Comparison of ENCODE assay signal across 20 mouse cellular contexts in genomic region chr12:117263081-117263480, GRCm38 (mm10).
DNase-seq lines count a peak whose midpoint lies in the region; ATAC-seq lines count a peak whose summit lies in the region.
"Had no signal": no experiment of that assay in that cellular context is flagged by ENCODE, and none has a peak within 500 bp of the region (broad histone marks: within the 10 kb centered on the region; RNA-seq: fewer than 3 reads in every experiment).

No protein-coding gene starts in this region.

- intact Hi-C loops in left cerebral cortex, postnatal 10 days (cut with DNase I): no loop called here
- intact Hi-C loops in left cerebral cortex, postnatal 14 days (cut with DNase I): no loop called here

- no peak for DNase-seq in frontal cortex, postnatal 25 days (ENCODE audit: low spot score in 2 of 2)
- peak; percentile 26 for DNase-seq in cerebellum, adult 11 months
- DNase-seq in cerebellum, adult 9-11 months: peak; percentile 56
- DNase-seq in testis, postnatal 10 days (ENCODE audit: low spot score): no peak
- DNase-seq in left cerebral cortex, postnatal 10 days (ENCODE audit: extremely low spot score in 1 of 2, low spot score in 2 of 2): no peak
- no peak for DNase-seq in left cerebral cortex, postnatal 14 days (ENCODE audit: low spot score in 2 of 2)
- DNase-seq: gastrocnemius, postnatal 14 days; kidney, adult 18-20 months; kidney, postnatal 10 days; lung, embryonic 14.5 days; lung, postnatal 4 days; right cerebral cortex, postnatal 14 days had no signal

- no peak overlapping the region for H3K4me2 ChIP-seq in midbrain, embryonic 13.5 days (replicated peaks)
- H3K4me2 ChIP-seq: forebrain, embryonic 15.5 days; liver, embryonic 11.5 days; lung, embryonic 14.5 days; stomach, embryonic 15.5 days had no signal

- no peak overlapping the region for H3K9ac ChIP-seq in midbrain, embryonic 13.5 days (replicated peaks)
- H3K9ac ChIP-seq: forebrain, embryonic 15.5 days; lung, embryonic 14.5 days; stomach, embryonic 15.5 days had no signal

- 80% methylated on average over 2 of the region's 2 CpGs for WGBS in midbrain, embryonic 13.5 days

- H3K27me3 ChIP-seq in midbrain, embryonic 13.5 days: no peaks in the 10 kb centered on the region
- H3K27me3 ChIP-seq: forebrain, embryonic 15.5 days; Patski; stomach, embryonic 15.5 days had no signal

- H3K4me3 ChIP-seq in midbrain, embryonic 13.5 days (replicated peaks): no peak overlapping the region
- H3K4me3 ChIP-seq: forebrain, embryonic 15.5 days; stomach, embryonic 15.5 days had no signal

- peaks cover 35% of the 10 kb centered on the region for H3K36me3 ChIP-seq in midbrain, embryonic 13.5 days
- H3K36me3 ChIP-seq: forebrain, embryonic 15.5 days; stomach, embryonic 15.5 days had no signal

- 0 out of 2 replicates have a peak, but pooled peaks have one; percentile 4 for ATAC-seq in frontal cortex, adult (ENCODE audit: low TSS enrichment)
- ATAC-seq in midbrain, embryonic 13.5 days: no peak
- ATAC-seq: activated CD4-positive, CD25-positive, alpha-beta regulatory T cell, adult 4 months; forebrain, embryonic 15.5 days; hindbrain, postnatal 0 days; Patski had no signal

- peaks cover 72% of the 10 kb centered on the region for H3K4me1 ChIP-seq in midbrain, embryonic 13.5 days (replicated peaks)
- H3K4me1 ChIP-seq: stomach, embryonic 15.5 days had no signal

- peak overlapping the region; percentile 69 for H3K27ac ChIP-seq in midbrain, embryonic 13.5 days
- H3K27ac ChIP-seq: forebrain, embryonic 15.5 days; stomach, embryonic 15.5 days had no signal

- H3K9me3 ChIP-seq in midbrain, embryonic 13.5 days: no peaks in the 10 kb centered on the region
- H3K9me3 ChIP-seq: forebrain, embryonic 15.5 days; stomach, embryonic 15.5 days had no signal

Comparison
In these comparisons a context has a peak if more than half of its experiments do, and no peak if none do; other contexts are left out.
1. DNase-seq: peak in cerebellum, adult 11 months (single experiment) and cerebellum, adult 9-11 months (single experiment); none in frontal cortex, postnatal 25 days (0 of 2), testis, postnatal 10 days (single experiment), left cerebral cortex, postnatal 10 days (0 of 2) and left cerebral cortex, postnatal 14 days (0 of 2).